Mouse (Mus musculus): ENCODE data around the gene Hoxb8.

GRCm38 (mm10) chr11:96324965-96325364 lies 43.3 kb downstream of the Hoxb8 start:
- TF ChIP-seq CTCF (IDR thresholded peaks at IDR 0.05; ENCODE audit: low read depth, low read length) = no peak
- TF ChIP-seq POLR2A (IDR thresholded peaks at IDR 0.05; ENCODE audit: borderline replicate concordance, low read depth, low read length) = no peak
